Mouse (Mus musculus) cortical plate, adult 2 months (tissue): Measurements from ENCODE around the gene Lztfl1.

Source experiments
- CTCF ChIP-seq: fragments of 200-500 bp; IDR thresholded peaks from 2 replicates; pipeline ENCODE4 v1.5.1; 2011; ENCODE audit warnings: mild to moderate bottlenecking, control low read depth, low read length; ENCODE audit not compliant: insufficient read depth; ENCODE audit errors: extremely low read depth
- POLR2A ChIP-seq: fragments of 200-500 bp; IDR thresholded peaks from 2 replicates; pipeline ENCODE4 v1.6.1; 2011; ENCODE audit warnings: mild to moderate bottlenecking, low read length, control low read depth; ENCODE audit not compliant: insufficient read depth; ENCODE audit errors: extremely low read depth

- no peak for TF ChIP-seq POLR2A
- no peak for TF ChIP-seq CTCF
These were observed 41.1 kb upstream of the Lztfl1 start for GRCm38 (mm10) chr9:123758645-123759044.
